Mouse (Mus musculus): ENCODE measurements around the gene Srp14. TPM values are rescaled to one million over a fixed set of nuclear protein-coding genes. Genes with fewer than 3 reads are reported as not detected.
A peak's percentile ranks its signal among the peaks of the same experiment; 100 is the strongest.

The Srp14 gene
- total RNA-seq, 1 experiment from 2014 or later = 241 TPM

DNA sequence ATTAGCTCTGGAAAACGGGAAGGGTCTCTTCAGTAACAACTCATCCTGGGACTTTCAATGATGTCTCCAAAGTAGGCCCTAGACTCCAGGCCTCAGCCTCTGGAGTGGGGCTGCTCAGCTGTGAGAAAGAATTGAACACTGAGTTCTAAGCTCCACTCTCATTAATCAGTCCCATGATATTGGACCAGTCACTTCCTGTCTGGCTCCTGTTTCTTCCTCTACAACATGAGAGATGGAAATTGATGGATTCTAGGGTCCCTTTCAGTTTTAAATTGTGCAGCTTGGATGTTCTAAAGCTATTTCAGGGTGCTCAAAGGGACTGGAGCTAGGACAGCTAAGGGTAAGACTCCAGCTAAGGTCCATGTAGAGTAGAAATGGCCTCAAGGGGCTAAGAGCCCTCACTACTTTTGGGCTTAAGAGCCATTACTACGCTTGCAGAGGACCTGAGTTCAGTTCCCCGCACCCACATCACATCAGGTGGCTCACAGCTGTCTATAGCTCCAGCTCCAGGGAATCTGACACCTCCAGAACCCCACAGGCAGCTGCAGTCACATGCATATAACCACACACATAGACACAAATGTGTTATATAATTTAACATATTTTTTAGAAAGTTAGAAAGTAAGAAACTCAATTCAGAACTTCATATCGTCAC is 12.4 kb upstream of the Srp14 start:
- no peak for ATAC-seq (replicated peaks; ENCODE audit: insufficient number of reproducible peaks, low FRiP score, low TSS enrichment, poor library complexity, severe bottlenecking)

DNA sequence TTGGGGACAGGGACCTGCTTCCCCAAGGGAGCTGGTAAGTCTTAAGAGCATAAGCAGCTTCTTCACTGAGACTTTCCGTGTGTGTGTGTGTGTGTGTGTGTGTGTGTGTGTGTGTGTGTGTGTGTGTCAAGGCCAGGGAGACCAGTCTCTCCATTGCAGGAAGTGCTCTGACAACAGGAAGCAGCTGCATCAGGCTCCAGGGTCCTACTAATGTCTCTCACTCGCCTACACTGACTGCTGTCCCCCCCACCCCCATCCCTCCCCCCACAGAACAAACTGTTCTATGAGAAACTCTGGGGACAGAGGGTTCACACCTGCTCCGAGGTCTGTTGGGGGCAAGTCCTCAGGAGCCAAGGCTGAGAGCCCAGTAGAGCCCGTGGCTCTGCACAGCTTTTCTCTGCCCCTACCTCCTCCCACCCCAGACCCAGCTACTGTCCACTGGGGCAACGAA is 11.8 kb upstream of the Srp14 start:
- no peak for ATAC-seq (replicated peaks; ENCODE audit: insufficient number of reproducible peaks, low FRiP score, low TSS enrichment, poor library complexity, severe bottlenecking)

DNA sequence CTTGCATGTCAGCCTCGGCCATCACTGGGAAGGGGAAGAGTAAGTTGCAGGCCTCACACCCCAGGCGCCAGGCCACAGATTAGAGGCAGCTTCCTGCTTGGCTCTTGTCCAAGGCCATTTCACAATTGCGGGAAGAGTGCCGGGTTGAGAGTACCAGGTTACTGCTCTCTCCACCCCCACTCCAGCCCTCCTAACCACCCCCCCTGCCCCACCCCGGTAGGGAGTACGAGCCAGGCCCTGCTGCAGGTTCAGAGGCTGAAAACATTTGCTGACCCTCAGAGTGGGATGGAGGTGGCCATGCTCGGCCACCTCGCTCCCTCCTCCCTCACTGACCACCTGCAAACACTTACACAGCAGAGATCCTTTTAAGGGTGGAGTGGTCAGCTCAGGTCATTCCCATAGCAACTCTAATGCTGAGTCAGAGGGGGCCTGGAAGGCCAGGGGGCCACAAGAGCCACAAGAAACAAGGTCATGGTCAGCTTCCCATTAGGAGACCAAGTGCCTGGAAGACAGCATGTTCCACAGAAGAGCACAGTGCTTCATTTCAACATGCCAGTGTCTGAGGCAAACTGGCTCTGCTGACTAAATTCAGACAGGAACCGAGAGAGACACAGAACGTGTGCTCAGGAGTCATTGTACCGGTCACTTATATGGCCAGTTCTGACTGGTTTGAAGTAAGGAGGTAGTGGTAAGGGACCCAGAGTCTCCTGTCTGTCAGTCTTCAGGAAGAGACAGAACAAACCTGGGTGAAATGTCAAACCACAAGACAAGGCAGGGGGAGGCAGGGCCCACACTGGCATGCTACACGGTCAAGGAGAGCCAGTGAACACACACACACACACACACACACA is 11.0 kb upstream of the Srp14 start:
- ATAC-seq (replicated peaks; ENCODE audit: insufficient number of reproducible peaks, low FRiP score, low TSS enrichment, poor library complexity, severe bottlenecking) = peak; percentile 62

DNA sequence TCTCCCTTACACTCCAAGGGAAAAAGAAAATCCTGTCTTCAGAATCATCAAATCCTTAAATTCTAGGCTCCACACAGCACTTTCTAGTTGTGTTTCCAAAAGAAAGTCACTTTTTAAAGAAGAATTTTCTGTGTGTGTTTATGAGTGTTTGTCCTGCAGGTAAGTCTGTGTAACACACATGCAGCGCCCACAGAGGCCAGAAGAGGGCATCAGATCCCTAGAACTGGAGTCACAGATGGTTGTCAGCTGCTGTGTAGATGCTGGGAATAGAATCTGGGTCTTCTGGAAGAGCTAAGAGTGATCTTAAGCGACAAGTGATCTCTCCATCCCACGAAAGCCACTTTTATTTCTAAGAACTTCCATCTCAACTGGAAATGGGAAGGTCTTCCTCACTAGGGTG is 8.3 kb upstream of the Srp14 start:
- ATAC-seq (replicated peaks; ENCODE audit: insufficient number of reproducible peaks, low FRiP score, low TSS enrichment, poor library complexity, severe bottlenecking) = no peak

DNA sequence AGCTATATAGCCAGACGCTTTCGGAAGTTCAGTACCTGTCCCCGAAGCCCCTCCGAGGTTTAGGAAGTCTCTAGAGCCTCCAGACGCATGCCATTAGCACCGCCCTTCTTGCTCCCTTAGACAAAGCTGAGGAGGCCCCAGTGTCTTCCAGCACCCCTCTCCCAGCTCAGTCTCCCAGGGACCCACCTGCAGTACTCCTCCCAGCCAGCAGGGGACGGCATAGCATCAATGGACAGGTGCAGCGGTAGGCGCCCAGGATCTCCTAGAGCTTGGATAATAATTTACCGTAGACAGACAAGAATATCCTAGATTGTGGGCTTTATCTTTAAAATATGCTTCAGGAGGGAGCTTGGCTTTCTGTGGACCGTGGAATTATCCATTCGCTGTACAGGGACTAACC is 7.4 kb upstream of the Srp14 start:
- peak; percentile 60 for ATAC-seq (replicated peaks; ENCODE audit: insufficient number of reproducible peaks, low FRiP score, low TSS enrichment, poor library complexity, severe bottlenecking)

DNA sequence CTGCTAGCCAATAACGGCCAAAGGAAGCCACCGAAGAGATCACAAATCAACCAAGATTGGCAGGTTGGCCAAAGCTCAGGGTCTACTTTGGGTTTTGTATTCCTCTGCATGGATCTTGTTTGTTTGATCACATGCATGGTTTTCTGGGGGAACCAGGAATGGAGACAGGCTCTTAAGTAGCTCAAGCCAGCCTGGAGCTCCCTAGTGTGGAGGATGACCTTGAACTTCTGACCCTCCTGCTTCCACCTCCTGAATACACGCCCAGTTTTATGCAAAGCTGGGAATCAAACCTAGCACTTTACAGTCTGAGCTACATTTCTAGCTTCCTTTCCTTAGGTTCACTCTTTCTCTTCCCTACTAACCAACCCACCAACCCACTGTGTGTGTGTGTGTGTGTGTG is 5.9 kb upstream of the Srp14 start:
- no peak for ATAC-seq (replicated peaks; ENCODE audit: insufficient number of reproducible peaks, low FRiP score, low TSS enrichment, poor library complexity, severe bottlenecking)

DNA sequence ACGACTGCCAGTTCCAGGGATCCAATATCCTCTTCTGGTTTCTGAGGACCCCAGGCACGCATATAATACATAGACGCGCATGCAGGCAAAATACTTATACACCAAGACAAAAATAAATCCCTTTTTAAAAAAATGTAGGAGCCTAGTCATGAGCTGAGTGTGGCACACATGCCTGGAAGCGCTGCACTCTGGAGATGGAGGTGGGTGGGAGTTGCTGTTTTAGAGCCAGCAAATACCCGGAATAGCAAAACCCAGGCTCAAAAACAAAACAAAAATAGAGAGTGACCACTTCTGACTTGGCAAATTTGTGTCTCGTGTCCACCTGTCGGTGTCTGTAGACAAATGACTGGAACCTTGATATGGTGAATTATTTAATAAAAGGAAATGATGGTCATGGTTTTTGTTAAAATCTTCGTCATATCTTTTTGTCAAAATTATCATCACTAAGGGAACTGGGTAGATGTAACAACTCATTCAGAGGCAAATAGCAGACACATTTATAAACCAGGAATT is 4.9 kb upstream of the Srp14 start:
- no peak for ATAC-seq (replicated peaks; ENCODE audit: insufficient number of reproducible peaks, low FRiP score, low TSS enrichment, poor library complexity, severe bottlenecking)

DNA sequence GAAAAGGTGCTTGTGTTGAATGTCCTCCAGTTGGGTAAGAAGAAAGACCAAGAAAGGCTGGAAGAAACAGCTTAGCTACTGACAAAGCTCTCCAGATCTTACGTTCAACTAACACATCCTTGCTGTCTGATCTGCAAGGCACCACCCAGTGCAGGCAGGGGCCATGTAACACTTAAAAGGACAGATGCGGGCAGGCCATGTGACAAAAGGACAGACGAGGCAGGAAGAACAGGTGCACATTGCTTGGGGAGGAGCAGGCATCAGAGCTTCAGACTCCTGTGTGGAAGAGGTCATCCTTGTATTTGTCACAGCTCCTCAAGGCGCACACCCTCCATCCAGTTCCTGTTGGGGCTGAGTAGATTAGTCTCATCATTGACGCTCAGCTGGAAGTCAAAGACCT is 3.5 kb upstream of the Srp14 start:
- no peak for ATAC-seq (replicated peaks; ENCODE audit: insufficient number of reproducible peaks, low FRiP score, low TSS enrichment, poor library complexity, severe bottlenecking)

DNA sequence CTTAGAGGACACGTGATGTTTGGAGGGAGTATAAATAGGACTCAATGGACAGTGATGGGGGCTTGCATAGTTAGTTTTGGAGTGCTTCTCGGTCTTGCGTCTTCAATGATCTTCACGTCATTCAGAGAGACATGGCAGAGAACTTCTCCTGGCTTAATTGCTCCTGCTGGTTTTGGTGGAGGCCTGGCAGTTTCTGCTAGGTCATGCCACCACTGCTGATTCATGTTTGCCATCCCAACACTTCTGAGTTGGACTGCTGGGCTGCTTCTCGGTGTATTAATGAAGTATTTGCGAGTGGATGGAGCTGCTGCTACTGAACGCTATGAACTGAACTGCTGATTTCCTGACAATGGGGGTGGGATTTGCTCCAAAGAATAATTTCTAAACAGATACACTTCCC is 1.4 kb upstream of the Srp14 start:
- no peak for ATAC-seq (replicated peaks; ENCODE audit: insufficient number of reproducible peaks, low FRiP score, low TSS enrichment, poor library complexity, severe bottlenecking)

DNA sequence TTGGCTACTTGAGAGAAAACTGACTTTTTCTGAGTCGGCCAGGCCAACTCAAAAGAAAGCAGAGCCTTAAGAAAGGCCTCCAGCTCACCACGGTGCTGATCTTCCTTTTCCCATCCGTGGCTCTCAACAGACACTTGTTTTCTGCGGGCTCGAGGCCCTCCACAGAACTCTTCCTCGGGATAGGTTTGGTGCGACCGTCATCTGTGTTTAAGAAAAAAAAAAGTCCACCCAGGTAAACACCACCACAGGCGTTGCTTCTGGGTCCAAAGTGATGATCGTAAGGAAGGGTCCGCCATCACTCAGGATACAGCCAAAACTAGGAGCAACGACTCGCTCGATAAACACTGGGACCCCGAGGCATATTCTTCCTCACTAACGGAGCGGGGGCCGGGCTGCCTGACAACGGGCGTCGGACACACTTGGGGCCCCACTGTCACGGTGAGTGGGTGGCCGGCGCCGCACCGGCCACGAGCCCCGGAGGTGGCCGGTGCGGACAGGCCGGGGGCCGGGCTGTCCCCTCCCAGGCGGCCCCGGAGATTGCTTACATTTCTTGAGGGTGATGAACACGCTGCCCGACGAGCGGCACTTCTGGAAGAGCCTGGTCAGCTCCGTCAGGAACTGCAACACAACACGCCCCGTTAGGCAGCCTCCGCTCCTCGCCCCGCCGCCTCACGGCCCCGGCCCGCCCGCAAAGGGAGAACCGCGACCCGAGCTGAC is 520 bp downstream of the Srp14 start:
- ATAC-seq (replicated peaks; ENCODE audit: insufficient number of reproducible peaks, low FRiP score, low TSS enrichment, poor library complexity, severe bottlenecking) = 0 out of 2 replicates have a peak, but pooled peaks have one; percentile 12

DNA sequence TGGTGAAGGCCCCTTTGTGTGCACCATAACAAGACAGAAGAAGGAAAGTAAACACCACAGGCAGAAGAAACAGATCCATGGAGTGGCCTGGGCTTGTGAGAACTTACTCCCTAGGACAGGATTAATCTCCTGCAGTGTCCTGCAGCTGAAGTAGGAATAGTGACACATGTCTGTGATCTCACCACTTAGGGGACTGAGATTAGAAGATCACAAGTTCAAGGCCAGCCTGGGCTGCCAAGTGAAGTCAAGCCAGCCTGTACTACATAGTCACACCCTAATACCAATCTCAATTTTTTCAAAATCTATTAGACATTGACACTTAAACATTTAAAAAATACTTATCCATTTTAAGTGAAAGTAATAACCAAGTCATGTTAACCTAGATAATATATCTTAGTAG is 11.2 kb downstream of the Srp14 start:
- ATAC-seq (replicated peaks; ENCODE audit: insufficient number of reproducible peaks, low FRiP score, low TSS enrichment, poor library complexity, severe bottlenecking) = no peak

DNA sequence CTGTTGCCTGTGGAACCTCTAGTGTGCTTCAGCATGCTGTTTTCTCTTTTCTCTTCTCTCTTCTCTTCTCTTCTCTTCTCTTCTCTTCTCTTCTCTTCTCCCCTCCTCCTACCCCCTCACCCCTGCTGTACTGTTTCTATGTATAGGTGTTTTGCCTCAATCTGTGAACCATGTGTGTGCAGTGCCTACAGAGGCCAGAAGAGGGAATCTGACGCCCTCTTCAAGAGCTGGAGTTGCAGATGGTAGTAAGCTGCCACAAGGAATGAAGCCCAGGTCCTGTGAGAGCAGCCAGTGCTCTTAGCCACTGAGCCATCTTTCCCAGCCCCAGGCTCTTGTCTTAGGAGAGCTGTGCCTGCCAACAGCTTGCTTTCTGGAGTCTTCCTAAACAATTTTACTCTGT is 12.9 kb downstream of the Srp14 start:
- no peak for ATAC-seq (replicated peaks; ENCODE audit: insufficient number of reproducible peaks, low FRiP score, low TSS enrichment, poor library complexity, severe bottlenecking)

DNA sequence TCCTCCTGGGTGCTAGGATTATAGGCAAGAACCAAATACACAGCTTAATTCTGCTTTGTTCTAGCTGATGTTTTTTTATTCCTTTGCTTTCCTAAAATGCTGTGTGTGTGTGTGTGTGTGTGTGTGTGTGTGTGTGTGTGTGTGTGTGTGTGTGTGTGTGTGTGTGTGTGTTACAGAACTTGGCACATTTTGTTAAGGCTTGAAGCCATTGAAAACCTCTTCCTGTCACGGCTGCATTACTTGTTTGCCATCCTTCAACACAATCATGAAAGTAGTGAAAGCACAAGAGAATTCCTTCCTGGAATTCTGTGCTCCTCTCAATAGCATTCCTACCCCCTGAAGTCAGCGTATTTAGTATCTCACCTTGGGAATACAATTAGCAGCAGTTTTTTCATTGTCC is 13.6 kb downstream of the Srp14 start:
- no peak for ATAC-seq (replicated peaks; ENCODE audit: insufficient number of reproducible peaks, low FRiP score, low TSS enrichment, poor library complexity, severe bottlenecking)

DNA sequence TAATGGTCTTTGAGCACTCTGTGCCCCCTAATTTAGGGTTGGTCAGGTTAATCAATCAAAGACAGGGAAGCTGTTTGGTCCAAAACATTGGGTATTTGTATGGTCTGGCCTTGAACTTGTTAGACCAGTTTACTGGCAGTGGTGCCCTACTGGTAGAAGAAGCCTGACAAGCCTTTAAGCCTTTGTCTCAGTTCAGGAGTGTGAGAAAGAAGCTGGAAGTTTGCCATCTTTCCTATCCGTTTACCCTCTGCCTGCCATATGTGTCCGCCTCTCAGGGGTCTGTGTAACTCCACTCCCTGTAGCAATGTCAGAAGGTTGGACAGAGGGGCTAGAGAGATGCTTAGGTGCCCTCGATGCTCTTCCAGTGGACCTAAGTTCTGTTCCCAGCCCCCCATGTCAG is 15.1 kb downstream of the Srp14 start:
- ATAC-seq (replicated peaks; ENCODE audit: insufficient number of reproducible peaks, low FRiP score, low TSS enrichment, poor library complexity, severe bottlenecking) = no peak

DNA sequence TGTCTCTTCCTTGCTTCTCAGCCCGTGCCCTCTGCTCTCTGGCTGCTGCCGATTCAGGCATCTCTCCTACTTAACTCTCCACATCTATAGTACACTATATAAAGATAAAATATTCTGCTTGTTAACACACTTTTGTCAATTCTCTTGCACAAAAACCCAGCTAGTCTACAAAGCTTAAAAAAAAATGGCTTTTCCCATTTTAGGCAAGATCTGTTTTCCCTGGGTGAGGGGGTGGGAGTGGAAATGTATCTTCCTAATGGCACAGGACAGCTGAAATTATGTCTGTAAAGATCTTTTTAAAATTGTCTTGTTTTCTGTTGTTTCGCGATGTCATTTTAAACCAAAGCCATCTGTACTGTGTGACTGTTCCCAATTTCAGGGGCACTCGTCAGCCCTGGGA is 16.0 kb downstream of the Srp14 start:
- no peak for ATAC-seq (replicated peaks; ENCODE audit: insufficient number of reproducible peaks, low FRiP score, low TSS enrichment, poor library complexity, severe bottlenecking)

DNA sequence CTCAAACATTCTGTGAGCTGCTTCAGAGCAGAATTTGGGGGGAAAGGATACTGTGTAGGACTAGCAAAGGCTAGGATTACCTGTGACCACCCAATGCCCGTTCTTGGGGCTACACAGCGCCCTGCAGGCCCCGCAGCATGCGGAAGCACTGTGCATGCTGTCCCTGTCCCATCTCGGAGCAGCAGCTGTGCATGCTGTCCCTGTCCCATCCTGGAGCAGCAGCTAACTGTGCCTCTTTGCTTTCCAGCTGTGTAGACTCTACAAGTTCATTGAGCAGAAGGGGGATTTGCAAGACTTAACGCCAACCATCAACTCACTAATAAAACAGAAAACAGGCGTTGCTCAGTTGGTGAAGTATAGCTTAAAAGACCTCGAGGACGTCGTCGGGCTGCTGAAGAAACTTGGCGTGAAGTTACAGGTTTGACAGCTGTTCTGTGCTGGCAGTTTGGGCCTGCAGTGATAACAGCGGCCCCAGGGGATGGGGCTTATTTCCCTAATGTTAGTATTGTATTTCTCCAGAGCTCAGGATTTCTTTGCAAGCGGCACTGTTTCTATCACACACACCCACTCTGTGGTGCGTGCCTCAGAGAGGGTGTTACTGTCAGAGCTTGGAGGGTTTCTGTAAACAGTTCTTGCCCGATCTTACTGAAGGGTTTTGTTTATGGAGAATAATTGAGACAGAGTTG is 17.9 kb downstream of the Srp14 start:
- no peak for ATAC-seq (replicated peaks; ENCODE audit: insufficient number of reproducible peaks, low FRiP score, low TSS enrichment, poor library complexity, severe bottlenecking)

DNA sequence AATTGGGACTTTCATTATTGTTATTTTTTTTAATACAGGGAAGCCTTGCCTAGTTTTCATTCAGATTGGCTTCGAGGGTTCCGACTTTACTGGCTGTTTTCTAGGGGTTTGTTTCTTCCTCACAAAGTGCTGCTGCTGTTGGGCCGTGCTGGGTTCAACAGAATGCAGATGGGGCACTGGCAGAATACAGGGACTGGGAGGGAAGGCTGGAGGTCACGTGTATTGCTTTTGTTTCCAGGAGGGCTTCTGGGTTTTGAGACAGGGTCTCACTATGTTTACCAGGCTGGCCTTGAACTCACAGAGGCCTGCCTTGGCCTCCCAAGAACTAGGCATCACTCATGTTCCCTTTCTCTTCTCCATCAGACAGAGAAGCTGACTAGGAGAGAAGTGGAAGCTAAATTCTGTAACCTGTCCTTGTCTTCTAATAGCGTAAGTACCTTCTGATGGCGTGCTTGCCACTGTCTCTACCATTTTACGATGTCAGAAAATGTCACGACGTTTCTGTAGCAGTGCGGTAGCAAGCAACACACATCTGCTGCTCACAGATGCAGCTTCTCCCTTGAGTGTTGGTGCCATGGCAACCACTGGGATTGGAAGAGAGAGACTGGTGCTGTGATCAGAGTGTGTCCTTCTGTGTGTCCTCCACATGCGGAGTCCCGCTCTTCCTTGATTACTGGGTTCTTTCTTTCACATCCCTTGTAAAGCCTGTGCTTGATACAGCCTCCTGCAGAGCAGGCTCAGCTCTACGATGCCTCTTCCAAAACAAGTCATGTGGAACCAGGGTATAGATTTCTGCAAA is 21.8 kb downstream of the Srp14 start:
- no peak for ATAC-seq (replicated peaks; ENCODE audit: insufficient number of reproducible peaks, low FRiP score, low TSS enrichment, poor library complexity, severe bottlenecking)

DNA sequence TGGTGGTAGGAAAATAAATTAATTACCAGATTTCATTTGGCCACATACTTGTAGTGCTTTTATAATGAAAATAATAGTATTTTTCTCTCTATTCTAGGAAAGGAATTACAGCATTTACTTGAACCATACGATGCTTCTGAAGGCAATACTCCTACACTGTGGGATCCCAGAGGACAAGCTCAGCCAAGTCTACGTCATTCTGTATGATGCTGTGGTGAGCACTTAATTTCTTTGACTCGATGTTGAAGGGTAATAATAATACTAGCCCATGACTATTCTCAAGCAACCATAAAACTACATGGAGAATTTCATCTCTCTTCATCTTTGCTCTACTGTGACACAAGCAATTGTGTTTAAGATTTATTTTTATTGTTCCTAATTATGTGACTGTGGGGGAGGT is 22.5 kb downstream of the Srp14 start:
- ATAC-seq (replicated peaks; ENCODE audit: insufficient number of reproducible peaks, low FRiP score, low TSS enrichment, poor library complexity, severe bottlenecking) = no peak

Measured in monocyte, adult 5-6 weeks (primary cell).